Mouse (Mus musculus) heart, adult 10 weeks (tissue): ENCODE results near the gene Gm11115. TPM values are rescaled to one million over a fixed set of nuclear protein-coding genes. Genes with fewer than 3 reads are reported as not detected.

ENCODE experiments used
- polyA plus RNA-seq: library from polyadenylated mRNA; stranded (reverse); fragments of 350-450 nt; fragmentation: Illumina TruSeq; extraction: RNeasy Lipid Tissue Mini Kit (QIAGEN cat#74804); gene quantifications from one replicate; pipeline ENCODE4 v1.2.3, GENCODE M21; 2014; ENCODE audit warnings: low read depth, low replicate concordance

Gm11115 gene
- not detected for polyA plus RNA-seq

DNA sequence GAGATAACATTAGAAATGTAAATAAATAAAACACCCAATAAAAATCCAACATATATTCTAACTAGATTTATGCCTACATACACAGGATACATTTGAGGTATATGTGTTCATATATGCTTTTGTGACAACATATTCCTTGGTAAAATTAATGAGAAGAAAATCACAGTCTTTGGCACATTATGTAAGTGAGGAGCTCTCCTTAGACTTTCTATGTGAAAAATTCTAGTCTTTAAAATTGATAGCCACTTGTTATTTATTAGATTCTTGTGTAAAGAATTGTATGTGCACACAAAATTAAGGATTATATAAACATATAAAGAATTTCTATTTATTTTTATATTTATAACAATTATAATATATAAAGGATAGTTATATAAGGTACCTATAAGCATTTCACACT is at the start of gene Gm11115:
TSS of gene Gm11115 (minus strand) at position 101 of the 400 bp plus-strand sequence.

DNA sequence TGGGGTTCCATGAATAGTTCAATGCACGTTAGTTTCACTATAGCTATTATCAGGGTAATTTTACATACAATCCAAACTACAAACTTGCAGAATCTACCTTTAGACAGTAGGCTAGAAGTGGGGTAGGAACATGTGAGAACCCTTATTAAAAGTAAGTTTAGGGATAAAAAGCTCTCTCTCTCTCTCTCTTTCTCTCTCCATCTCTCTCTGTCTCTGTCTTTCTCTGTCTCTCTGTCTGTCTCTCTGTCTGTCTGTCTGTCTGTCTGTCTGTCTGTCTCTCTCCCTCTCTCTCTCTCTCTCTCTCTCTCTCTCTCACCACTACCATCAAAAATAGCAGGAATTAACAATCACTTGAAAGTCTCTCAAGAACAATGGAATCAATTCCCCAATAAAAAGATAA is 42.5 kb downstream of the Gm11115 start, which contains the start of gene Gm11116:
TSS of gene Gm11116 (minus strand) at position 101 of the 400 bp plus-strand sequence.

Other genes with a start within 250 kb of the Gm11115 start
- gene Csn3, start 228.5 kb downstream of the Gm11115 start, polyA plus RNA-seq: not detected
- not detected for gene 2310003L06Rik, start 184.6 kb downstream of the Gm11115 start, polyA plus RNA-seq
- gene Gm28434, start 184.6 kb downstream of the Gm11115 start, polyA plus RNA-seq: not detected
- gene Cabs1, start 174.7 kb downstream of the Gm11115 start, polyA plus RNA-seq: not detected
- not detected for gene Smr3a, start 151.6 kb downstream of the Gm11115 start, polyA plus RNA-seq
- gene Smr2, start 67.5 kb downstream of the Gm11115 start, polyA plus RNA-seq: not detected
- not detected for gene Gm11116, start 42.6 kb downstream of the Gm11115 start, polyA plus RNA-seq
- gene Gm7714, start 114.8 kb upstream of the Gm11115 start, polyA plus RNA-seq: not detected
- gene Prol1, start 163.2 kb upstream of the Gm11115 start, polyA plus RNA-seq: not detected
- gene Amtn, start 222.0 kb upstream of the Gm11115 start, polyA plus RNA-seq: not detected